Mouse (Mus musculus): ENCODE measurements around the gene Trim45.

DNA sequence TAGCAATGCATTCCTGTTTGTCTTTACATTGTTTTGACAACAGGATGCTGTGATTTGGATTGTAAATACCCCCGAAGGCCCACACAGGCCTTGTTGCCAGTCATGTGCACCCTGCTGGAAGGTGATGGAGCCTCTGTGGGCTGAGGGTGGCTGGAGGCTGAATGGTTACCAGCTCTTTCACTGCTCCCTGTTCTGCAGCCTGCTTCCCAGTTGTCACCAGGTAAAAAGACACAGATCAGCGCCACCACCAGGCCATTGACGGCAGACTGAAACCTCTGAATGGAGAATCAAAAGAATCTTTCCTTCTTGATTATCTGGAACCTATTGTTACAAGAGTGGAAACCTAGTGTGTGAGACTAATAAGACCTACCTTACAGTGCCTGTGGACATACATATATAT lies 15.1 kb upstream of the Trim45 start:
- TF ChIP-seq CTCF (IDR thresholded peaks at IDR 0.05; ENCODE audit: borderline replicate concordance, insufficient read depth, low read depth, low read length): no peak
- no peak for TF ChIP-seq POLR2A (IDR thresholded peaks at IDR 0.05; ENCODE audit: borderline replicate concordance, insufficient read depth, low read length)
